Mouse (Mus musculus): ENCODE results near the gene Col24a1.

DNA sequence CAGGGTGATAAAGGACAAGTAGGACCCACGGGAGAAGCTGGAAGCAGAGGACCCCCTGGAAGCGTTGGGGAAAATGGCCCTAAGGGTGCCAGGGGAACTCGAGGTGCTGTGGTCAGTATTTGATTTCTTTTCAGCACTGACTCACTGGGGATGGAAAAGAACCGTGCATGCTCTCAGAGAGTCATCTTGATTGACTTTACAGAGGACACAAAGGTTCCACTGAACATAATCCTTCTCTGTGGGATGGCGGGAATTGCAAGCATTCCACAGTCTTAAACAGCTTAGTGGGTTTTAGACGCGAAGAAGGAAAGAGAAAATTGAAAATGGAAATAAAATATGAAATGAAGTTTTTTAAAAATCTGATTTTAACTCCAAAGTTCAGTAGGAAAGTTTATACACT lies 181.9 kb downstream of the Col24a1 start:
- TF ChIP-seq CTCF (conservative IDR thresholded peaks at IDR 0.05; ENCODE audit: low read length), result no peak
- TF ChIP-seq NANOG (IDR thresholded peaks at IDR 0.05; ENCODE audit: borderline replicate concordance, low read length), result no peak
- no peak for TF ChIP-seq POU5F1 (IDR thresholded peaks at IDR 0.05; ENCODE audit: borderline replicate concordance, low read length)
